Mouse (Mus musculus) MEL (cell line): ENCODE data around the gene Luzp2. TPM values are rescaled to one million over a fixed set of nuclear protein-coding genes. Genes with fewer than 3 reads are reported as not detected.

Experiments
- DNase-seq: peaks from one replicate; pipeline ENCODE4 v3.0.0; 2011; ENCODE audit warnings: low read depth, low spot score
- H3K27ac ChIP-seq: 2 replicates; pipeline ENCODE4 v1.5.1; 2012; ENCODE audit warnings: low read depth, mild to moderate bottlenecking, control low read depth, low read length, moderate library complexity; ENCODE audit not compliant: control insufficient read depth
- H3K27me3 ChIP-seq, 2 experiments: fragments of 150-350 bp in 1 of 2; sonication (generic) in 1 of 2; 2 replicates each; pipeline ENCODE4 v1.6.1; 2012; ENCODE audit warnings: low read length in 2 of 2, mild to moderate bottlenecking in 2 of 2, improper control_type of control experiment in 1 of 2, moderate library complexity in 1 of 2; ENCODE audit not compliant: insufficient read depth in 2 of 2, control insufficient read depth in 1 of 2
- H3K36me3 ChIP-seq, 2 experiments: 2 replicates each; pipeline ENCODE4 v1.6.1; 2012 to 2014; ENCODE audit warnings: low read length in 2 of 2, improper control_type of control experiment in 1 of 2, inconsistent platforms in 1 of 2, mild to moderate bottlenecking in 1 of 2; ENCODE audit not compliant: insufficient read depth in 2 of 2, control insufficient read depth in 1 of 2
- H3K4me1 ChIP-seq, 2 experiments: fragments of 150-350 bp in 1 of 2; sonication (generic) in 1 of 2; 2 replicates each; pipeline ENCODE4 v1.6.1; 2012; ENCODE audit warnings: low read length in 2 of 2, improper control_type of control experiment in 1 of 2, mild to moderate bottlenecking in 1 of 2; ENCODE audit not compliant: insufficient read depth in 2 of 2, control insufficient read depth in 1 of 2
- H3K4me3 ChIP-seq, 2 experiments: fragments of 150-350 bp in 1 of 2; sonication (generic) in 1 of 2; 2 replicates each; pipeline ENCODE4 v1.5.1; 2012; ENCODE audit warnings: low read depth in 2 of 2, low read length in 2 of 2, mild to moderate bottlenecking in 2 of 2, moderate library complexity in 2 of 2, control low read depth in 1 of 2, improper control_type of control experiment in 1 of 2; ENCODE audit not compliant: control insufficient read depth in 1 of 2, insufficient read depth in 1 of 2
- H3K79me2 ChIP-seq: 2 replicates; pipeline ENCODE4 v1.6.1; 2012; ENCODE audit warnings: mild to moderate bottlenecking, low read length, moderate library complexity; ENCODE audit not compliant: control insufficient read depth, poor library complexity, insufficient read depth
- H3K9ac ChIP-seq: 2 replicates; pipeline ENCODE4 v1.6.1; 2012; ENCODE audit warnings: low read depth, mild to moderate bottlenecking, control low read depth, low read length, moderate library complexity; ENCODE audit not compliant: control insufficient read depth, poor library complexity, severe bottlenecking
- H3K9me3 ChIP-seq: fragments of 150-350 bp; sonication (generic); replicated peaks from 2 replicates; pipeline ENCODE4 v1.6.1; 2012; ENCODE audit warnings: mild to moderate bottlenecking, low read length, improper control_type of control experiment, moderate library complexity; ENCODE audit not compliant: insufficient read depth
- BHLHE40 ChIP-seq: IDR thresholded peaks from 2 replicates; pipeline ENCODE4 v1.6.1; 2012; ENCODE audit warnings: low read depth, mild to moderate bottlenecking, inconsistent platforms, low read length, improper control_type of control experiment, borderline replicate concordance
- CHD1 ChIP-seq: IDR thresholded peaks from 2 replicates; pipeline ENCODE4 v1.6.1; 2012; ENCODE audit warnings: low read depth, mild to moderate bottlenecking, inconsistent platforms, low read length, improper control_type of control experiment
- CHD2 ChIP-seq: IDR thresholded peaks from 2 replicates; pipeline ENCODE4 v1.6.1; 2011; ENCODE audit warnings: low read length, improper control_type of control experiment
- CTCF ChIP-seq, 3 experiments: IDR thresholded peaks in 2 of 3; conservative IDR thresholded peaks in 1 of 3; 2 replicates each; pipeline ENCODE4 v1.5.1; 2011 to 2012; ENCODE audit warnings: low read length in 3 of 3, low read depth in 2 of 3, mild to moderate bottlenecking in 2 of 3, improper control_type of control experiment in 1 of 3, inconsistent platforms in 1 of 3, mixed read lengths in 1 of 3, moderate library complexity in 1 of 3; ENCODE audit not compliant: control insufficient read depth in 1 of 3, insufficient read depth in 1 of 3, poor library complexity in 1 of 3, severe bottlenecking in 1 of 3
- E2F4 ChIP-seq: IDR thresholded peaks from 2 replicates; pipeline ENCODE4 v1.6.1; 2011; ENCODE audit warnings: low read depth, low read length, improper control_type of control experiment, borderline replicate concordance
- ELF1 ChIP-seq: IDR thresholded peaks from 2 replicates; pipeline ENCODE4 v1.6.1; 2014; ENCODE audit warnings: low read depth, mild to moderate bottlenecking, inconsistent platforms, low read length, improper control_type of control experiment, moderate library complexity
- EP300 ChIP-seq, 2 experiments: IDR thresholded peaks; 2 replicates each; pipeline ENCODE4 v1.6.1; 2011; ENCODE audit warnings: improper control_type of control experiment in 2 of 2, low read length in 2 of 2, low read depth in 1 of 2, mild to moderate bottlenecking in 1 of 2
- ETS1 ChIP-seq: IDR thresholded peaks from 2 replicates; pipeline ENCODE4 v1.6.1; 2012; ENCODE audit warnings: low read depth, mild to moderate bottlenecking, inconsistent platforms, low read length, improper control_type of control experiment, moderate library complexity
- GABPA ChIP-seq: IDR thresholded peaks from 2 replicates; pipeline ENCODE4 v1.6.1; 2012; ENCODE audit warnings: low read depth, mild to moderate bottlenecking, inconsistent platforms, low read length, improper control_type of control experiment, moderate library complexity
- GATA1 ChIP-seq: IDR thresholded peaks from 2 replicates; pipeline ENCODE4 v1.6.1; 2011; ENCODE audit warnings: low read depth, low read length, improper control_type of control experiment
- HCFC1 ChIP-seq: IDR thresholded peaks from 2 replicates; pipeline ENCODE4 v1.6.1; 2012; ENCODE audit warnings: low read depth, mild to moderate bottlenecking, inconsistent platforms, low read length, improper control_type of control experiment, moderate library complexity
- JUND ChIP-seq: IDR thresholded peaks from 2 replicates; pipeline ENCODE4 v1.6.1; 2011; ENCODE audit warnings: low read depth, mild to moderate bottlenecking, improper control_type of control experiment, low read length
- KAT2A ChIP-seq: conservative IDR thresholded peaks from 2 replicates; pipeline ENCODE4 v1.6.1; 2012; ENCODE audit warnings: low read depth, low read length, improper control_type of control experiment, inconsistent platforms
- MAX ChIP-seq: IDR thresholded peaks from 2 replicates; pipeline ENCODE4 v1.6.1; 2011; ENCODE audit warnings: low read length, improper control_type of control experiment
- MAZ ChIP-seq: IDR thresholded peaks from 2 replicates; pipeline ENCODE4 v1.6.1; 2012; ENCODE audit warnings: low read depth, mild to moderate bottlenecking, inconsistent platforms, low read length, improper control_type of control experiment
- MEF2A ChIP-seq: IDR thresholded peaks from 2 replicates; pipeline ENCODE4 v1.6.1; 2014; ENCODE audit warnings: low read depth, mild to moderate bottlenecking, inconsistent platforms, low read length, improper control_type of control experiment; ENCODE audit not compliant: poor library complexity, insufficient replicate concordance, severe bottlenecking; ENCODE audit errors: extremely low read depth
- MXI1 ChIP-seq: IDR thresholded peaks from 2 replicates; pipeline ENCODE4 v1.6.1; 2011; ENCODE audit warnings: mild to moderate bottlenecking, low read depth, low read length, improper control_type of control experiment
- MYB ChIP-seq: IDR thresholded peaks from 2 replicates; pipeline ENCODE4 v1.6.1; 2011; ENCODE audit warnings: mild to moderate bottlenecking, low read depth, low read length, improper control_type of control experiment
- MYC ChIP-seq: IDR thresholded peaks from 2 replicates; pipeline ENCODE4 v1.6.1; 2011; ENCODE audit warnings: low read depth, mild to moderate bottlenecking, low read length, improper control_type of control experiment, moderate library complexity
- NRF1 ChIP-seq: IDR thresholded peaks from 2 replicates; pipeline ENCODE4 v1.6.1; 2014; ENCODE audit warnings: low read depth, mild to moderate bottlenecking, inconsistent platforms, low read length, improper control_type of control experiment, moderate library complexity; ENCODE audit not compliant: poor library complexity, insufficient read depth, severe bottlenecking
- POLR2A ChIP-seq, 2 experiments: IDR thresholded peaks; 2 replicates each; pipeline ENCODE4 v1.6.1; 2011 to 2012; ENCODE audit warnings: low read length in 2 of 2, mild to moderate bottlenecking in 2 of 2, control low read depth in 1 of 2, improper control_type of control experiment in 1 of 2, low read depth in 1 of 2, moderate library complexity in 1 of 2; ENCODE audit not compliant: control insufficient read depth in 1 of 2, insufficient read depth in 1 of 2, poor library complexity in 1 of 2
- POLR2AphosphoS2 ChIP-seq: IDR thresholded peaks from 2 replicates; pipeline ENCODE4 v1.6.1; 2011; ENCODE audit warnings: low read length, improper control_type of control experiment
- RAD21 ChIP-seq: IDR thresholded peaks from 2 replicates; pipeline ENCODE4 v1.6.1; 2011; ENCODE audit warnings: mild to moderate bottlenecking, low read depth, low read length, improper control_type of control experiment
- RCOR1 ChIP-seq: IDR thresholded peaks from 2 replicates; pipeline ENCODE4 v1.6.1; 2012; ENCODE audit warnings: low read depth, mild to moderate bottlenecking, inconsistent platforms, low read length, improper control_type of control experiment
- SIN3A ChIP-seq: IDR thresholded peaks from 2 replicates; pipeline ENCODE4 v1.6.1; 2012; ENCODE audit warnings: low read length, improper control_type of control experiment, inconsistent platforms
- SMC3 ChIP-seq: IDR thresholded peaks from 2 replicates; pipeline ENCODE4 v1.6.1; 2011; ENCODE audit warnings: low read depth, low read length, improper control_type of control experiment
- TCF12 ChIP-seq: IDR thresholded peaks from 2 replicates; pipeline ENCODE4 v1.6.1; 2014; ENCODE audit warnings: low read depth, mild to moderate bottlenecking, inconsistent platforms, low read length, improper control_type of control experiment, moderate library complexity
- UBTF ChIP-seq: IDR thresholded peaks from 2 replicates; pipeline ENCODE4 v1.6.1; 2012; ENCODE audit warnings: low read depth, mild to moderate bottlenecking, inconsistent platforms, low read length, improper control_type of control experiment, moderate library complexity, borderline replicate concordance; ENCODE audit not compliant: insufficient read depth
- USF1 ChIP-seq: IDR thresholded peaks from 2 replicates; pipeline ENCODE4 v1.6.1; 2014; ENCODE audit warnings: low read depth, mild to moderate bottlenecking, inconsistent platforms, low read length, improper control_type of control experiment, moderate library complexity
- USF2 ChIP-seq, 2 experiments: IDR thresholded peaks; 2 replicates each; pipeline ENCODE4 v1.6.1; 2011 to 2012; ENCODE audit warnings: improper control_type of control experiment in 2 of 2, low read length in 2 of 2, borderline replicate concordance in 1 of 2, inconsistent platforms in 1 of 2, low read depth in 1 of 2, mild to moderate bottlenecking in 1 of 2; ENCODE audit not compliant: insufficient read depth in 1 of 2
- ZC3H11A ChIP-seq: IDR thresholded peaks from 2 replicates; pipeline ENCODE4 v1.6.1; 2012; ENCODE audit warnings: low read depth, mild to moderate bottlenecking, inconsistent platforms, low read length, improper control_type of control experiment
- ZKSCAN1 ChIP-seq: IDR thresholded peaks from 2 replicates; pipeline ENCODE4 v1.6.1; 2012; ENCODE audit warnings: low read depth, mild to moderate bottlenecking, inconsistent platforms, low read length, improper control_type of control experiment, moderate library complexity
- ZMIZ1 ChIP-seq: IDR thresholded peaks from 2 replicates; pipeline ENCODE4 v1.6.1; 2012; ENCODE audit warnings: low read depth, mild to moderate bottlenecking, inconsistent platforms, low read length, improper control_type of control experiment, moderate library complexity
- ZNF384 ChIP-seq: IDR thresholded peaks from 2 replicates; pipeline ENCODE4 v1.6.1; 2012; ENCODE audit warnings: low read depth, mild to moderate bottlenecking, inconsistent platforms, low read length, improper control_type of control experiment
- polyA plus RNA-seq, 2 experiments: library from polyadenylated mRNA; stranded (reverse) in 1 of 2; unstranded in 1 of 2; fragments of >175 nt in 1 of 2; fragments of >200 nt in 1 of 2; gene quantifications; 2 replicates each; pipeline versions ENCODE4 v1.2.1 to v1.2.4; 2012; ENCODE audit warnings: low replicate concordance in 2 of 2, low read depth in 1 of 2; ENCODE audit not compliant: insufficient read length in 2 of 2, insufficient read depth in 1 of 2, missing spikeins in 1 of 2
- total RNA-seq: library from RNA; depleted of rRNA; stranded (reverse); fragments of 300-350 nt; gene quantifications from 2 replicates; pipeline ENCODE4 v1.2.3, GENCODE M21; 2012

Luzp2 gene
- total and polyA plus RNA-seq, 3 experiments: not detected

GRCm38 (mm10) chr7:54842807-54843335, 7.6 kb downstream of the Luzp2 start (continued):
- no peak for TF ChIP-seq E2F4

- DNase-seq: peak; percentile 54
- H3K9ac ChIP-seq: no peak overlapping the region
- no peak for TF ChIP-seq HCFC1
- no peak for TF ChIP-seq USF2 (IDR thresholded peaks at IDR 0.05; ENCODE audit: borderline replicate concordance in 1 of 2, insufficient read depth in 1 of 2, low read depth in 1 of 2, low read length in 2 of 2)
- no peak for TF ChIP-seq ZMIZ1
- TF ChIP-seq ELF1: no peak
- no peak for TF ChIP-seq MXI1
- TF ChIP-seq GABPA: no peak
- no peak for TF ChIP-seq E2F4
- no peak for TF ChIP-seq MEF2A
- no peak for TF ChIP-seq MYB
- no peak for TF ChIP-seq RCOR1
- TF ChIP-seq MAX: no peak
- peak; percentile 22 to 65 (median 63); a peak in 5 of 6 replicates for TF ChIP-seq CTCF (IDR thresholded peaks at IDR 0.05 in 2 of 3, conservative IDR thresholded peaks at IDR 0.05 in 1 of 3; ENCODE audit: control insufficient read depth in 1 of 3, insufficient read depth in 1 of 3, low read depth in 2 of 3, low read length in 3 of 3, poor library complexity in 1 of 3, severe bottlenecking in 1 of 3)
- no peak for TF ChIP-seq KAT2A
- TF ChIP-seq ZKSCAN1: no peak
- TF ChIP-seq POLR2AphosphoS2: no peak
- no peak for TF ChIP-seq TCF12
- TF ChIP-seq ZNF384: no peak
- TF ChIP-seq MAZ: no peak
- no peak for TF ChIP-seq UBTF
- no peak for TF ChIP-seq NRF1
- no peak for TF ChIP-seq EP300 (IDR thresholded peaks at IDR 0.05; ENCODE audit: low read depth in 1 of 2, low read length in 2 of 2)
- TF ChIP-seq ZC3H11A: peak; percentile 67
- TF ChIP-seq CHD2: no peak
- no peak for TF ChIP-seq GATA1
- TF ChIP-seq ETS1: no peak
- peak; percentile 93 for TF ChIP-seq SMC3
- no peak for TF ChIP-seq POLR2A (IDR thresholded peaks at IDR 0.05; ENCODE audit: control insufficient read depth in 1 of 2, insufficient read depth in 1 of 2, low read depth in 1 of 2, low read length in 2 of 2, poor library complexity in 1 of 2)
- TF ChIP-seq CHD1: no peak
- peak; percentile 82 for TF ChIP-seq RAD21
- TF ChIP-seq JUND: no peak
- no peak for TF ChIP-seq BHLHE40
- no peak for TF ChIP-seq MYC
- TF ChIP-seq SIN3A: no peak
- no peak for TF ChIP-seq USF1
- TF ChIP-seq, all 39 proteins: peak for 4
- Histone ChIP-seq H3K79me2 (no peaks in the 10 kb centered on the region), H3K27ac (no peak overlapping the region), H3K36me3 (no peaks in the 10 kb centered on the region), H3K4me3 (no peak overlapping the region), H3K9me3 (no peaks in the 10 kb centered on the region), H3K4me1 (no peaks in the 10 kb centered on the region), H3K27me3 (no peaks in the 10 kb centered on the region)
Observed at GRCm38 (mm10) chr7:54845875-54846691, 10.8 kb downstream of the Luzp2 start.
